Mouse (Mus musculus) Muller cell, postnatal 12 days (primary cell): ENCODE data around the gene Dhx34.

ENCODE experiments used
- DNase-seq: peaks from one replicate; pipeline ENCODE4 v3.0.0-alpha.2; 2015; ENCODE audit errors: inconsistent ontology term

The Dhx34 gene

GRCm38 (mm10) chr7:16162036-16162435 lies 59.8 kb downstream of the Dhx34 start:
- DNase-seq: no peak

- no peak for DNase-seq
Observed at GRCm38 (mm10) chr7:16161302-16161701, 60.5 kb downstream of the Dhx34 start.

- DNase-seq: no peak
Observed at GRCm38 (mm10) chr7:16160702-16161101, 61.1 kb downstream of the Dhx34 start.

- DNase-seq: no peak
Observed at GRCm38 (mm10) chr7:16158735-16159134, 63.1 kb downstream of the Dhx34 start.

- DNase-seq: no peak
Observed at GRCm38 (mm10) chr7:16156105-16156714, 65.6 kb downstream of the Dhx34 start.

- DNase-seq: no peak
Observed at GRCm38 (mm10) chr7:16155132-16155872, 66.5 kb downstream of the Dhx34 start.

- peak; percentile 27 for DNase-seq
Observed at GRCm38 (mm10) chr7:16153522-16153921, 68.3 kb downstream of the Dhx34 start.

GRCm38 (mm10) chr7:16150191-16151145 lies 71.4 kb downstream of the Dhx34 start:
- DNase-seq: no peak

- no peak for DNase-seq
Observed at GRCm38 (mm10) chr7:16149241-16149640, 72.6 kb downstream of the Dhx34 start.

- peak; percentile 51 for DNase-seq
Observed at GRCm38 (mm10) chr7:16147643-16148042, 74.2 kb downstream of the Dhx34 start.
